Mouse (Mus musculus) spleen, adult 2 months (tissue): ENCODE data around the gene Pde4dip. TPM values are rescaled to one million over a fixed set of nuclear protein-coding genes. Genes with fewer than 3 reads are reported as not detected.

ENCODE experiments used
- DNase-seq, 2 experiments: peaks; one replicate each; pipeline versions ENCODE4 v3.0.0 to v3.0.0-alpha.2; 2012 to 2021; ENCODE audit warnings: low spot score in 2 of 2, low read depth in 1 of 2
- H3K27ac ChIP-seq: fragments of 200-500 bp; 2 replicates; pipeline ENCODE4 v1.5.1; 2012; ENCODE audit warnings: low read length, inconsistent platforms; ENCODE audit not compliant: insufficient read depth
- H3K27me3 ChIP-seq: fragments of 200-500 bp; 2 replicates; pipeline ENCODE4 v1.6.1; 2012; ENCODE audit warnings: mild to moderate bottlenecking, moderate library complexity, low read length, inconsistent platforms; ENCODE audit not compliant: control insufficient read depth, insufficient read depth
- H3K36me3 ChIP-seq: fragments of 200-500 bp; 2 replicates; pipeline ENCODE4 v1.6.1; 2012; ENCODE audit warnings: mild to moderate bottlenecking, low read length, inconsistent platforms; ENCODE audit not compliant: control insufficient read depth, insufficient read depth
- H3K4me1 ChIP-seq: fragments of 200-500 bp; 2 replicates; pipeline ENCODE4 v1.6.1; 2011; ENCODE audit warnings: inconsistent platforms; ENCODE audit not compliant: control insufficient read depth, insufficient read depth, insufficient read length
- H3K4me3 ChIP-seq: fragments of 200-500 bp; 2 replicates; pipeline ENCODE4 v1.5.1; 2011; ENCODE audit warnings: mild to moderate bottlenecking, inconsistent platforms; ENCODE audit not compliant: insufficient read depth, insufficient read length; ENCODE audit errors: extremely low read depth
- CTCF ChIP-seq: fragments of 200-500 bp; IDR thresholded peaks from 2 replicates; pipeline ENCODE4 v1.5.1; 2011; ENCODE audit warnings: mild to moderate bottlenecking, inconsistent platforms; ENCODE audit not compliant: insufficient read depth, insufficient read length, insufficient replicate concordance; ENCODE audit errors: extremely low read depth
- POLR2A ChIP-seq: fragments of 200-500 bp; IDR thresholded peaks from 2 replicates; pipeline ENCODE4 v1.6.1; 2011; ENCODE audit warnings: low read depth, low read length, inconsistent platforms
- WGBS: fragments of 180-500 bp; shearing (Covaris S2); methylation state at CpG from one replicate; pipeline ENCODE4 v1.1.7; 2018; 5-methylcytosine and 5-hydroxymethylcytosine counted together
- polyA plus RNA-seq: library from polyadenylated mRNA; depleted of rRNA; stranded (reverse); fragments of >200 nt; gene quantifications from 2 replicates; pipeline ENCODE4 v1.2.3, GENCODE M21; 2012

The Pde4dip gene
- polyA plus RNA-seq, 1 experiment: 12.0 TPM

GRCm38 (mm10) chr3:97818383-97818982, 70.0 kb downstream of the Pde4dip start:
- no peaks in the 10 kb centered on the region for H3K4me1 ChIP-seq
- H3K36me3 ChIP-seq: no peaks in the 10 kb centered on the region
- TF ChIP-seq POLR2A (no peak), CTCF (no peak)
- H3K27me3 ChIP-seq: no peaks in the 10 kb centered on the region
- H3K4me3 ChIP-seq: no peak overlapping the region
- WGBS: 81% methylated on average over 1 of the region's 1 CpGs
- DNase-seq: no peak
- H3K27ac ChIP-seq: no peak overlapping the region

DNA sequence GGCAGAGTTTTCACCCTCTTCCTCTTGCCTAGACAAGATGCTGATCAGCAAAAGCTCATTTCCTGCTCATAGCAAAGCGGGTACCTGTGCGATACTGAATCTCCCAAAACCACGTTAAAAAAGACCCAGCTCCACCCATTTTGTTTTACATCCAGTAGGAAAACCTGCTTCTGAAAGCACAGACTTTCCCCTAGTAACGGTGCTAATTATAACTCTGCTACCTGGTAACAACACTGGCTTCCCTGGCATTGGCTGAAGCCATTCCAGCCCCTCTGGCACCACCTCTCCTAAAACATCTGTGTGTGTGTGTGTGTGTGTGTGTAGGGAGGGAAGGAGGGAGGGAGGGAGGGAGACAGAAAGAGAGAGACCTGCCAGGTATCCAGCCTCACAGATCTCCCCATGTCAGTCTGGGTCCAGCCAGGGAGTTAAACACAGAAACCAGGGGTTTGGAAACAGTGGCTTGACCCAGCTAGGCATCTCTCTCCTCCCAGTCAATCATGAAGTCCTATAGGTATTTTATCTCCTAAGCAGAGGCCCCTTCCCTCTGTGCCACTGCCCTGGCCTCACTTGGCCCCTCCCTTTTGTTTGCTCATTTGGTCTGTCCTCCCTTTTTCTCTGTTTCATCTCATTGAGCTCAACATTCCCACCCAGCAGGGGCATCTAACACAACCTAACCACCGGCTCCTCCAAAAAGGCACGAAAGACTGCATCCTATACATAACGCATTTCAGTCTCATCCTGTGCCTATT, 76.7 kb downstream of the Pde4dip start:
- Histone ChIP-seq H3K27ac (no peak overlapping the region), H3K27me3 (no peaks in the 10 kb centered on the region), H3K36me3 (no peaks in the 10 kb centered on the region), H3K4me1 (0 out of 2 replicates have a peak, but pooled peaks cover 2% of the 10 kb centered on the region), H3K4me3 (no peak overlapping the region)
- TF ChIP-seq POLR2A (no peak), CTCF (no peak)
- WGBS: 63% methylated on average over 7 of the region's 7 CpGs
- DNase-seq: no peak

- WGBS: 48% methylated on average over 6 of the region's 6 CpGs
- no peak overlapping the region for H3K27ac ChIP-seq
Measured at GRCm38 (mm10) chr3:97811158-97811557, 77.3 kb downstream of the Pde4dip start.

DNA sequence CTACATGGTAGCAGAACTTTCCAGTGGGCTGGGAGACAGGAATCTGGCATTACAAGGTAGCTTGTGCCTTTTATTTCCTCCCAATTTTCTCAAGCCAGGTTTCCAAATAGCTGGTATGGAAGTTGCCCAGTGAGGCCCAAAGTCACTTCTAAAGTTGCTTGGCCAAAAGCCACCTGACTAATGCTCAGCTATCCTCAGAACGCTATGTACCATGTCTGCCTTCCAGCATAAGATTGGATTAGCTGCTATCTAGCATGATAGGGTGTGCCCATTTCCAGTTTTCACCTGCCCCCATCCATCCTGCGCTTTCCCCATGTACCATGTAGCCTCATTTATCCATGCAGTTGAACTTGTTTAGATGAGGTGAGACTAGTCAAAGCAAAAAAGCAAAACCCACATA, 78.2 kb downstream of the Pde4dip start:
- Histone ChIP-seq H3K4me3 (no peak overlapping the region), H3K27me3 (no peaks in the 10 kb centered on the region), H3K36me3 (no peaks in the 10 kb centered on the region), H3K4me1 (0 out of 2 replicates have a peak, but pooled peaks cover 2% of the 10 kb centered on the region), H3K27ac (no peak overlapping the region)
- no peak for DNase-seq
- WGBS: 91% methylated on average over 2 of the region's 2 CpGs
- TF ChIP-seq CTCF (no peak), POLR2A (no peak)

More at GRCm38 (mm10) chr3:97811158-97811557, 77.3 kb downstream of the Pde4dip start:
- Histone ChIP-seq H3K36me3 (no peaks in the 10 kb centered on the region), H3K4me3 (no peak overlapping the region), H3K27me3 (no peaks in the 10 kb centered on the region), H3K4me1 (0 out of 2 replicates have a peak, but pooled peaks cover 2% of the 10 kb centered on the region)
- no peak for TF ChIP-seq POLR2A
- TF ChIP-seq CTCF: no peak
- no peak for DNase-seq

- H3K36me3 ChIP-seq: no peaks in the 10 kb centered on the region
- no peak overlapping the region for H3K4me3 ChIP-seq
- H3K27me3 ChIP-seq: no peaks in the 10 kb centered on the region
- H3K27ac ChIP-seq: no peak overlapping the region
- DNase-seq: no peak
- WGBS: 87% methylated on average over 2 of the region's 2 CpGs
- 0 out of 2 replicates have a peak, but pooled peaks cover 2% of the 10 kb centered on the region for H3K4me1 ChIP-seq
- TF ChIP-seq CTCF (no peak), POLR2A (no peak)
Measured at GRCm38 (mm10) chr3:97805559-97805958, 82.9 kb downstream of the Pde4dip start.

DNA sequence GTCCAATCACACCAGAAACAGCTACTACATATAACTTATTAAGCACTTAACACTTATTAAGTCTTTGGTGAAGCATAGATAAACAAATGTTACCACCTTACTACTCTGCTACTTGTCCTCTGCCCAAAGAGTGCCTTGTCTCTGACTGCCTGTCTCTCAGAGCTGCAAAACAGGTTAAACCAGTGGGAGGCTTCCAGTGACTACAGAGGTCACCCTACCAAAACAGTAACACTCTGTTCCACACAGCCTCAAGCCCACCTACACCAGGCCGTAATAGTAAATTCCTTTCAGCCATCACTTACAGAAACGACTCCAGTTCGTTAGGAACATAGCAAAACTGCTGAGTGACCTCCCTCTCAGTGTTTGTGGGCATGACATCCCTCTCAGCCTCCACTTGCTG, 84.8 kb downstream of the Pde4dip start:
- Histone ChIP-seq H3K27me3 (no peaks in the 10 kb centered on the region), H3K36me3 (no peaks in the 10 kb centered on the region), H3K4me1 (no peaks in the 10 kb centered on the region), H3K4me3 (no peak overlapping the region), H3K27ac (no peak overlapping the region)
- 80% methylated on average over 3 of the region's 3 CpGs for WGBS
- TF ChIP-seq CTCF (no peak), POLR2A (no peak)
- DNase-seq: no peak

- H3K4me1 ChIP-seq: no peaks in the 10 kb centered on the region
- H3K27ac ChIP-seq: no peak overlapping the region
- H3K36me3 ChIP-seq: no peaks in the 10 kb centered on the region
- 88% methylated on average over 2 of the region's 2 CpGs for WGBS
- no peaks in the 10 kb centered on the region for H3K27me3 ChIP-seq
- DNase-seq: no peak
- no peak overlapping the region for H3K4me3 ChIP-seq
- no peak for TF ChIP-seq CTCF
- TF ChIP-seq POLR2A: no peak
Measured at GRCm38 (mm10) chr3:97802927-97803326, 85.6 kb downstream of the Pde4dip start.
